Mouse (Mus musculus) lung, adult 2 months (tissue): ENCODE measurements at regions not wholly inside any gene's neighbourhood (a gene's known extent, or its start where the extent isn't known, plus 50 kb on each side); places are given as distances from the start of the nearest gene placed in this dataset.

Experiments used
- DNase-seq: peaks from one replicate; pipeline ENCODE4 v3.0.0; 2022
- H3K4me1 ChIP-seq: fragments of 200-500 bp; 2 replicates; pipeline ENCODE4 v1.6.1; 2011; ENCODE audit warnings: low read length; ENCODE audit not compliant: control insufficient read depth, insufficient read depth
- H3K4me3 ChIP-seq: fragments of 200-500 bp; replicated peaks from 2 replicates; pipeline ENCODE3; 2011; ENCODE audit warnings: low read depth, mild to moderate bottlenecking, control low read depth, low read length; ENCODE audit errors: extremely low read depth
- CTCF ChIP-seq: fragments of 200-500 bp; IDR thresholded peaks from 2 replicates; pipeline ENCODE4 v1.5.1; 2011; ENCODE audit warnings: mild to moderate bottlenecking, low read length, control low read depth; ENCODE audit not compliant: insufficient read depth
- POLR2A ChIP-seq: fragments of 200-500 bp; IDR thresholded peaks from 2 replicates; pipeline ENCODE4 v1.6.1; 2011; ENCODE audit warnings: low read depth, mild to moderate bottlenecking, control low read depth, low read length, borderline replicate concordance; ENCODE audit errors: extremely low read depth
- WGBS: fragments of 180-500 bp; shearing (Covaris S2); methylation state at CpG from one replicate; pipeline ENCODE4 v1.1.7; 2018; 5-methylcytosine and 5-hydroxymethylcytosine counted together

GRCm38 (mm10) chr6:147718713-147719490 is 243.3 kb downstream of the Ccdc91 start:
- H3K4me3 ChIP-seq = no peak overlapping the region
- TF ChIP-seq CTCF = no peak
- no peak for TF ChIP-seq POLR2A
- no peak for DNase-seq
- 68% methylated on average over 10 of the region's 10 CpGs for WGBS
- H3K4me1 ChIP-seq = no peaks in the 10 kb centered on the region

GRCm38 (mm10) chr6:147719539-147719938 is 243.9 kb downstream of the Ccdc91 start:
- no peaks in the 10 kb centered on the region for H3K4me1 ChIP-seq
- 83% methylated on average over 8 of the region's 8 CpGs for WGBS
- TF ChIP-seq CTCF (no peak), POLR2A (no peak)
- DNase-seq = no peak
- H3K4me3 ChIP-seq = no peak overlapping the region

DNA sequence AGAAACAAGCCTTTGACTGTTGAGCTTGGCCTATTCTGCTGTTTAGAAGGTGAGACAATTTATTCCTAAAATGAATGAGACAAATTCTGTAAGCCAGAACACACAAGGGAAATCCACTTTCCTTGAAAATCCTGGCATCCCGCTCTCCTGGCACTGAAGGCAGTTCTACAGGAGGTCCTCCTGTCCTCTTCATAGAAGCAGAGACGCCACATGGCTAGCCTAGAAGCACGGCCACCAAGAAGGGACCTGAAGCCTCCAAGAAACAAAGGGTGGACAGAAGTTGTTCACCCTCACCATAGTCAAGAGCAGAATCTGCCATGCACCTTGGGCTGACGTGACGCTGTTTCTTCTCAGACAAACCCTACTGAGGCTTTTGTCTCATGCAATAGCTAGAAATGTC is 247.7 kb downstream of the Ccdc91 start:
- H3K4me1 ChIP-seq = no peaks in the 10 kb centered on the region
- no peak overlapping the region for H3K4me3 ChIP-seq
- 93% methylated on average over 5 of the region's 5 CpGs for WGBS
- TF ChIP-seq POLR2A (no peak), CTCF (no peak)
- no peak for DNase-seq

DNA sequence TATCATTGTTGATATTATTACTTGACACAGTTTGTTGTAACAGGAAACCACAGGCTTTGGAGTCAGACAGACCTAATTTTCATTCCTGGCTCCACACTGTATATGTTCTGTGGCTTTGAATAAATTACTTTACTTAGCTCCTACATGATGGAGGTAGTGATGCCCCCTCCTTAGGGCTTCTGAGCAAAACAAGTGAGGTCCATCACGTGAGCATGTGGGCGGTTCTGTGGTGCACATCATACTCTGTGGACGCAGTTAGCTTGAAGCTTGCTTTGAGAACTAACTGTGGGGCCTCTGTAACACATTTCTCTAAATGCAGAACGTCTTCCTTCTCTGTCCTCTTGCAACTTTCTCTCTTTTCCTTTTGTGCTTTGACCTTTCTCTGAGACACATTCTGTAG is 251.4 kb downstream of the Ccdc91 start:
- WGBS = 67% methylated on average over 4 of the region's 4 CpGs
- TF ChIP-seq POLR2A = no peak
- TF ChIP-seq CTCF = no peak
- H3K4me1 ChIP-seq = no peaks in the 10 kb centered on the region
- no peak for DNase-seq
- H3K4me3 ChIP-seq = no peak overlapping the region

- Histone ChIP-seq H3K4me1 (no peaks in the 10 kb centered on the region), H3K4me3 (no peak overlapping the region)
- TF ChIP-seq CTCF (no peak), POLR2A (no peak)
- DNase-seq = no peak
- 79% methylated on average over 6 of the region's 6 CpGs for WGBS
Measured at GRCm38 (mm10) chr6:147727644-147728533, 252.3 kb downstream of the Ccdc91 start.

- H3K4me3 ChIP-seq = no peak overlapping the region
- TF ChIP-seq CTCF = no peak
- no peak for TF ChIP-seq POLR2A
- no peaks in the 10 kb centered on the region for H3K4me1 ChIP-seq
- no peak for DNase-seq
Measured at GRCm38 (mm10) chr6:147729721-147730120, 254.1 kb downstream of the Ccdc91 start.

GRCm38 (mm10) chr6:147738621-147739325 is 263.1 kb downstream of the Ccdc91 start:
- no peak for DNase-seq
- 80% methylated on average over 5 of the region's 5 CpGs for WGBS
- Histone ChIP-seq H3K4me3 (no peak overlapping the region), H3K4me1 (0 out of 2 replicates have a peak, but pooled peaks cover 2% of the 10 kb centered on the region)
- TF ChIP-seq CTCF (no peak), POLR2A (no peak)

DNA sequence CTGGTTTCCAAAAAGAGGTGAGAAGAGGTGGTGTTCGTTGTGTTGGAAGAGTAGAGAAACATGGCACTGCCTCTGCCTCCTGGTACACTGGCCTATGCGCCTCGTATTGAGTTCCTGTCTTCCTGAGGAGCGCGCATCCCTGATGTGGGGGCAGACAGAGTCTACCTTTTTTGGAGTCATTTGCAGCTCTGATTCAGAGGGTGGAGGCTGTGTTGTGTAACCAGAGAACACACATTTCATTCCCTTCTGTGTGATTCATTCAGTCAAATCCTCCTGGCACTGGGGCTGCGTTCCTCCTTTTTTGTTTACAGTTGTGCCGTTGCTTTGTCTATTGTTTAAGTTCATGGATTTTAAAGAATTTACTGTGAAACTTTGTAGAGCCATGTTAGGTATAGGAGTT is 265.8 kb downstream of the Ccdc91 start:
- WGBS = 69% methylated on average over 7 of the region's 7 CpGs
- Histone ChIP-seq H3K4me1 (0 out of 2 replicates have a peak, but pooled peaks cover 2% of the 10 kb centered on the region), H3K4me3 (no peak overlapping the region)
- TF ChIP-seq CTCF (no peak), POLR2A (no peak)
- no peak for DNase-seq

- 72% methylated on average over 3 of the region's 3 CpGs for WGBS
Measured at GRCm38 (mm10) chr6:147744081-147744480, 268.5 kb downstream of the Ccdc91 start.

GRCm38 (mm10) chr6:147745690-147746089 is 270.1 kb downstream of the Ccdc91 start:
- 76% methylated on average over 2 of the region's 2 CpGs for WGBS
- TF ChIP-seq CTCF = no peak
- TF ChIP-seq POLR2A = no peak
- 0 out of 2 replicates have a peak, but pooled peaks cover 2% of the 10 kb centered on the region for H3K4me1 ChIP-seq
- H3K4me3 ChIP-seq = no peak overlapping the region
- DNase-seq = no peak

More at GRCm38 (mm10) chr6:147744081-147744480, 268.5 kb downstream of the Ccdc91 start:
- Histone ChIP-seq H3K4me1 (0 out of 2 replicates have a peak, but pooled peaks cover 2% of the 10 kb centered on the region), H3K4me3 (no peak overlapping the region)
- TF ChIP-seq CTCF = no peak
- TF ChIP-seq POLR2A = no peak
- no peak for DNase-seq
